Mouse (Mus musculus) frontal cortex, adult 2 months (tissue): ENCODE results near the gene Neurod4. TPM values are rescaled to one million over a fixed set of nuclear protein-coding genes. Genes with fewer than 3 reads are reported as not detected.

Experiments used
- DNase-seq, 2 experiments: peaks; one replicate each; pipeline ENCODE4 v3.0.0; 2022; ENCODE audit warnings: low spot score in 1 of 2; ENCODE audit errors: extremely low spot score in 1 of 2
- polyA plus RNA-seq: library from polyadenylated mRNA; depleted of rRNA; stranded (reverse); fragments of >200 nt; gene quantifications from 2 replicates; pipeline ENCODE4 v1.2.3, GENCODE M21; 2012; rRNA removed

Gene Neurod4
- polyA plus RNA-seq, 1 experiment = 0.30 TPM

DNA sequence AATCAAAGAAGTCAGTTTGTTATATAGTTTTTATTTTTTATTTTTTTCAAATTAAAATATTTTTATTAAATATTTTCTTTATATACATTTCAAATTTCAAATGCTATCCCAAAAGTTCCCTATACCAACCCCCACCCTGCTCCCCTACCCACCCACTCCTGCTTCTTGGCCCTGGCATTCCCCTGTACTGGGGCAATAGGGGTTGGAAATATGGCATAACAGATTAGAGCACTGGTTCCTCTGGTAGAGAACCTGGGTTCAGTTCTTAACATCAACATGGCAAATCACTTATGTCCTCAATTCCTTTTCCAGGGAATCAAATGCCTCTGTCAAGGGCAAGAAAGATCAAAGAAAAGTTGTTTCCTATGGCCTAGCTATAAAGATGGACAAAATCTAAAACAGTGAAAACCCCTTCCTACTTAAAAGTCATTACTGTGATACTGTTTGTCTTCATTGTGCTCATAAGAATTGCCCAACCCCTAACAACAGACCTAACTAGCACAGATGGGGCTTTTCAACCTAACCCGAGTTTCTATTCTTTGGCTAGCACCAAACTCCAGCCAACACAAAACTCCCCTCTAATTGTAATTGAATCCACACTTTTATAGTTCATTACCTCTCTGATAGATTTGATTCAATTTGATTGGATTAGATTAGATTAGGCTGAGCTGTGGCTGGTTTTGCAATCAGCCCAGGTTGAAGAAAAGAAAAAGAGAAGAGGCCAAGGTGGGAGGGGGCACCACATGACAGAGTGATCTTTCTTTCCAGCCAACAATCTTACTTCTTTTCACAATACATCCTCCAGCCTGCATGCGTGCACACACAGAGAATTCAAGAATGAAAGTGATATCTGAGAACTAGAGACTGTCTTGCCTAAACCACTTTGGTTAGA is 41.5 kb downstream of the Neurod4 start:
- no peak for DNase-seq

DNA sequence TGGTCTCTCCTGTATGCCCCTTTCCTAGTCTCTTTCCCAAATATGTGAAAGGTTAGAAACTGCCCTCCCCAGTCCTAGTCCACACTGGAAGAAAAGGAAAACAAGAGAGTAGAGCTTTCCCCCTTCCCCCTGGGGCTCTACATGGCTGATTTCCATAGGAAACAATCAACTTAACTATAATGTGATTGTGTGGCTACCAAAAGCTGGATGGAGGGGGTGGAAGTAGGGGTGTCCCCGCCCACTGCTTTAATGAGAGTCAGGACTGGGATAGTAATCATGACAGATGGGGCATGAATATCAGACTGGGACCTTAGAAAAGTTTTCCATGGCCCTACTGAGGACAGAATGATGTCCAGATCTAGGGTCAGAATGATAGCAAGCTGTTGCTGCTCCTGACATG is 45.5 kb downstream of the Neurod4 start:
- no peak for DNase-seq

DNA sequence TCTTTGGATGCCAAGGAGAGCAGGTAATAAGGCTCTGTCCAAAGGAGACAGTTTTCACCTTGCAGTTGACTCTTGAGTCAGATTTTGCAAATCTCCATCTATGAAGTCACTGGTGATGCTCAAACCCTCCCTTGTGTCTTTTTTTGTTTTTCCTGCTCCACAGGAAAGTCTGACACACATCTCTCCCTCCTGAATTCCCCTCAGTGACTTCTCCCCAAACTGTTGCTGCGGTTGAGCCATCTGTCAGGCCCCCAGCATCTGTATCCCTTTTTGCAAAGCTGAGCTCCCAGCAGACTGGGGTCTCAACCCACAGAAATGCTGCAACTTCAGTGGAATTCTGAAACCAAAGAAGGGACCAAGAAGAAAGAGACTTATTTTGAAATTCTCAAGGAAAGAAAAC is 47.9 kb downstream of the Neurod4 start:
- DNase-seq = no peak

DNA sequence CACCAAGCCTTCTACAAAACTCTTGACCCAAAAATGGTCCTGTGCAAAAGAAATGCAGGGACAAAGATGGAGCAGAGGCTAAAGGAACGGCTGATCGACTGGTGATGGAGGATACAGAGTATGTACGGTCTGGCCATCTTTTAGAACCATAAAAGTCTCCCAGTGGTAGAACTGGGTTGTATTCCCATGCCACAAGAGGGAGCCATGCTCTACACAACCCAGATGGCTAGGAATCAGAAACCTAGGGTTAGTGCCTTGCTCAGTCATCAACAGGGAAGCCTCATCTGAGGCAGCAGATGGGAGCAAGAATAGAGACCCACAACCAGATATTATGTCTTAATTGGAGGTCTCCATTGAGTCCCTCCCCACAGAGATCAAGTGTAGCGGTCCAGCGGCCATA is 50.5 kb downstream of the Neurod4 start:
- DNase-seq = no peak

DNA sequence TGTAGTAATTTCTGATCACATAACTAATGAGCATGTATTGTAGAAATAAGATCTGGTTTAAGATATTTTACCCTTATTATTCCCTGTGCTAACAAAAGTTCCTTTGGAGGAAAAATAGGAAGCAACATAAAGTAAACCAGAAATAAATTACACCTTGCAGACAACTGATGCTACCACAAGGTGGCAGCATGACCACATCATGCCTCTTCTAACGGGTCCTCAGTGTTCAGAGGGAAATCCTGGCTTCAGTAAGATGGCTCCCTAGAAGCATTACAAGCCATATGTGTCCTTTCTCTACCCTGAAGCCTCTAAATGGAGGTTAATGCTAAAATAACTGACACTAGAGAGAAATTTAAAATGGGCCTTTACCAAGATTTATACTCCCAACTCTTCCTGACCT is 51.8 kb downstream of the Neurod4 start:
- peak in 1 of 2 experiments; percentile 73 for DNase-seq

DNA sequence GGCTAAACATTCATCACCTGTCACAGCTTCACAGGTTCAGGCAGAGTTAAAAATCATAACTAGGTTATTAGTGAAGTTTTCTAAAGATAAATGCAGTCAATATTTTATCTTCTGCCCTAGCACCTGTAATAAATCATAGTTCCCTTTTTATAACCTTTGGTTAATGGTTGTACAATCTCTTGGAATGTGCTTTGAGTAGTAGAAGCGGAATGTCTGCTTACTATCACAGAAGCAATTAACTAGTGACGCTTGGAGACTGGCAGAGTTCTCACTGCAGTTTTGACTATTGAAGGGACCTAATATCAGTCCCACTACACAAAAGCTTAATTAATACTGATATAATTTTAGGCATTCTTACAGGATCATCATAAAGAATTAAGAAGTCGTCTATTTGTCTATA is 55.0 kb downstream of the Neurod4 start:
- DNase-seq = no peak

Other genes with a start within 250 kb of the Neurod4 start
- not detected in 2 replicates for gene Olfr821, start 249.9 kb downstream of the Neurod4 start, polyA plus RNA-seq
- not detected in 2 replicates for gene Olfr822, start 209.0 kb downstream of the Neurod4 start, polyA plus RNA-seq
- gene Olfr823, start 164.9 kb downstream of the Neurod4 start, polyA plus RNA-seq = not detected in 2 replicates
- not detected in 2 replicates for gene Olfr824, start 150.2 kb downstream of the Neurod4 start, polyA plus RNA-seq
- not detected in 2 replicates for gene Olfr825, start 113.5 kb downstream of the Neurod4 start, polyA plus RNA-seq
- gene Olfr826, start 96.1 kb downstream of the Neurod4 start, polyA plus RNA-seq = not detected in 2 replicates
- not detected in 2 replicates for gene Olfr827, start 65.8 kb downstream of the Neurod4 start, polyA plus RNA-seq
- 0.12 and 0.13 TPM in 2 replicates for gene Tespa1, start 42.6 kb upstream of the Neurod4 start, polyA plus RNA-seq
- gene Vmn2r84, start 114.1 kb upstream of the Neurod4 start, polyA plus RNA-seq = 0.94 and 1.3 TPM in 2 replicates
- gene Vmn2r85, start 149.5 kb upstream of the Neurod4 start, polyA plus RNA-seq = 0.34 and 0.53 TPM in 2 replicates
- gene Vmn2r86, start 175.8 kb upstream of the Neurod4 start, polyA plus RNA-seq = 0.28 and 0.29 TPM in 2 replicates
- 1.1 and 1.3 TPM in 2 replicates for gene Vmn2r87, start 217.2 kb upstream of the Neurod4 start, polyA plus RNA-seq